Comparison of ENCODE assay signal across 27 mouse cellular contexts in genomic region chr10:20478456-20478855, GRCm38 (mm10).
A peak's percentile ranks its signal among the peaks of the same experiment; 100 is the strongest.
DNase-seq lines count a peak whose midpoint lies in the region; ATAC-seq and TF ChIP-seq lines count a peak whose summit lies in the region.
"Had no signal": no experiment of that assay in that cellular context is flagged by ENCODE, and none has a peak within 500 bp of the region (broad histone marks: within the 10 kb centered on the region; RNA-seq: fewer than 3 reads in every experiment).

No protein-coding gene starts in this region.

- H3K27ac ChIP-seq in kidney, embryonic 16.5 days (ENCODE audit: low read length) = no peak overlapping the region
- no peak overlapping the region for H3K27ac ChIP-seq in lung, embryonic 14.5 days (ENCODE audit: low read depth)
- H3K27ac ChIP-seq in kidney, postnatal 0 days = no peak overlapping the region
- H3K27ac ChIP-seq: hindbrain, embryonic 13.5 days; limb, embryonic 10.5 days; limb, embryonic 15.5 days; liver, embryonic 14.5 days; lung, embryonic 15.5 days; macrophage; stomach, postnatal 0 days had no signal

- WGBS in kidney, embryonic 16.5 days = 30% methylated on average over 8 of the region's 8 CpGs
- WGBS in lung, embryonic 14.5 days = 44% methylated on average over 8 of the region's 8 CpGs
- 26% methylated on average over 8 of the region's 8 CpGs for WGBS in kidney, postnatal 0 days

- peak; percentile 26 for DNase-seq in adrenal gland, adult 8-10 months
- no peak for DNase-seq in adrenal gland, postnatal 25 days
- peak; percentile 31 for DNase-seq in kidney, adult 11 months
- DNase-seq in lung, embryonic 14.5 days = peak; percentile 33
- DNase-seq in lung, postnatal 4 days = no peak
- DNase-seq in kidney, postnatal 0 days (ENCODE audit: low spot score) = peak; percentile 71
- no peak for DNase-seq in layer of hippocampus, adult 9-10 months (ENCODE audit: low spot score)
- DNase-seq: cerebellum, adult 18-20 months; cerebellum, postnatal 10 days; heart, postnatal 36 days; layer of hippocampus, adult 9-11 months; right cerebral cortex, adult 18-20 months; thymus, adult 18-20 months; thymus, postnatal 25 days had no signal

- no peaks in the 10 kb centered on the region for H3K36me3 ChIP-seq in kidney, embryonic 16.5 days (ENCODE audit: insufficient read depth, low read length)
- H3K36me3 ChIP-seq in lung, embryonic 14.5 days (ENCODE audit: insufficient read depth) = no peaks in the 10 kb centered on the region
- H3K36me3 ChIP-seq in kidney, postnatal 0 days (ENCODE audit: insufficient read depth, low read length) = no peaks in the 10 kb centered on the region
- H3K36me3 ChIP-seq: G1E; hindbrain, embryonic 13.5 days; limb, embryonic 10.5 days; limb, embryonic 15.5 days; lung, embryonic 15.5 days had no signal

- H3K4me1 ChIP-seq in kidney, embryonic 16.5 days (ENCODE audit: insufficient read depth, low read length) = 0 out of 2 replicates have a peak, but pooled peaks cover 5% of the 10 kb centered on the region
- H3K4me1 ChIP-seq in lung, embryonic 14.5 days (ENCODE audit: insufficient read depth) = no peaks in the 10 kb centered on the region
- 0 out of 2 replicates have a peak, but pooled peaks cover 4% of the 10 kb centered on the region for H3K4me1 ChIP-seq in kidney, postnatal 0 days (replicated peaks; ENCODE audit: insufficient read depth, low read length)
- H3K4me1 ChIP-seq: limb, embryonic 15.5 days had no signal

- H3K9ac ChIP-seq in kidney, embryonic 16.5 days (replicated peaks; ENCODE audit: low read length) = no peak overlapping the region
- H3K9ac ChIP-seq in lung, embryonic 14.5 days = no peak overlapping the region
- no peak overlapping the region for H3K9ac ChIP-seq in kidney, postnatal 0 days (ENCODE audit: low read depth, low read length)
- H3K9ac ChIP-seq: hindbrain, embryonic 13.5 days; limb, embryonic 15.5 days; liver, embryonic 14.5 days; lung, embryonic 15.5 days had no signal

- H3K4me2 ChIP-seq in kidney, embryonic 16.5 days (replicated peaks; ENCODE audit: low read depth, low read length) = no peak overlapping the region
- H3K4me2 ChIP-seq in lung, embryonic 14.5 days = no peak overlapping the region
- no peak overlapping the region for H3K4me2 ChIP-seq in kidney, postnatal 0 days (ENCODE audit: low read length)
- H3K4me2 ChIP-seq: hindbrain, embryonic 13.5 days; limb, embryonic 15.5 days; lung, embryonic 15.5 days had no signal

- no peaks in the 10 kb centered on the region for H3K9me3 ChIP-seq in kidney, embryonic 16.5 days (ENCODE audit: low read length)
- no peaks in the 10 kb centered on the region for H3K9me3 ChIP-seq in lung, embryonic 14.5 days (ENCODE audit: low read depth, low read length)
- H3K9me3 ChIP-seq in kidney, postnatal 0 days (replicated peaks; ENCODE audit: low read length) = no peaks in the 10 kb centered on the region
- H3K9me3 ChIP-seq: G1E; hindbrain, embryonic 13.5 days; limb, embryonic 10.5 days; limb, embryonic 15.5 days; lung, embryonic 15.5 days had no signal

- no peak for TF ChIP-seq CTCF in lung, embryonic 14.5 days (IDR thresholded peaks at IDR 0.05; ENCODE audit: low read depth)
- TF ChIP-seq CTCF in kidney, postnatal 0 days (IDR thresholded peaks at IDR 0.05; ENCODE audit: low read depth) = no peak

- no peak for ATAC-seq in kidney, embryonic 16.5 days (ENCODE audit: low FRiP score, low TSS enrichment)
- 0 out of 2 replicates have a peak, but pooled peaks have one; percentile 21 for ATAC-seq in lung, embryonic 14.5 days (ENCODE audit: insufficient read depth)
- no peak for ATAC-seq in kidney, postnatal 0 days (replicated peaks; ENCODE audit: low FRiP score, low read depth)
- ATAC-seq: forebrain, embryonic 16.5 days; intestine, embryonic 16.5 days; midbrain, embryonic 16.5 days had no signal

- no peak overlapping the region for H3K4me3 ChIP-seq in kidney, embryonic 16.5 days (ENCODE audit: low read length)
- H3K4me3 ChIP-seq in lung, embryonic 14.5 days (ENCODE audit: low read depth, low read length) = no peak overlapping the region
- H3K4me3 ChIP-seq in kidney, postnatal 0 days (replicated peaks; ENCODE audit: low read depth, low read length) = no peak overlapping the region
- H3K4me3 ChIP-seq: erythroblast, embryonic 14.5 days; hindbrain, embryonic 13.5 days; limb, embryonic 10.5 days; limb, embryonic 15.5 days; lung, embryonic 15.5 days had no signal

- H3K27me3 ChIP-seq in kidney, embryonic 16.5 days (ENCODE audit: insufficient read depth, low read length) = no peaks in the 10 kb centered on the region
- no peaks in the 10 kb centered on the region for H3K27me3 ChIP-seq in lung, embryonic 14.5 days (ENCODE audit: insufficient read depth, low read length)
- no peaks in the 10 kb centered on the region for H3K27me3 ChIP-seq in kidney, postnatal 0 days (ENCODE audit: insufficient read depth, low read length)
- H3K27me3 ChIP-seq: hindbrain, embryonic 13.5 days; limb, embryonic 15.5 days; lung, embryonic 15.5 days had no signal

Comparison
In these comparisons a context has a peak if more than half of its experiments do, and no peak if none do; other contexts are left out.
1. DNase-seq: peak in adrenal gland, adult 8-10 months (single experiment), kidney, adult 11 months (single experiment), lung, embryonic 14.5 days (single experiment) and kidney, postnatal 0 days (single experiment); none in adrenal gland, postnatal 25 days (single experiment), lung, postnatal 4 days (0 of 2) and layer of hippocampus, adult 9-10 months (single experiment).